Mouse (Mus musculus) adrenal gland (tissue): Measurements from ENCODE around the gene Minar1.

Source experiments
- intact Hi-C: fragments of 180-260 bp; cut with DNase I; formaldehyde crosslinking; loops from one replicate; pipeline ENCODE4 v1.15.1; 2025
- long read RNA-seq, 2 experiments: library from polyadenylated mRNA; unstranded; transcript quantifications; one replicate each; pipeline ENCODE4 v2.0.0; 2020; ENCODE audit warnings: borderline replicate concordance in 1 of 2; ENCODE audit not compliant: insufficient replicate concordance in 1 of 2

Gene Minar1
- long read RNA-seq, experiment 1 = 0 reads
- long read RNA-seq, experiment 2 = 0 reads

DNA sequence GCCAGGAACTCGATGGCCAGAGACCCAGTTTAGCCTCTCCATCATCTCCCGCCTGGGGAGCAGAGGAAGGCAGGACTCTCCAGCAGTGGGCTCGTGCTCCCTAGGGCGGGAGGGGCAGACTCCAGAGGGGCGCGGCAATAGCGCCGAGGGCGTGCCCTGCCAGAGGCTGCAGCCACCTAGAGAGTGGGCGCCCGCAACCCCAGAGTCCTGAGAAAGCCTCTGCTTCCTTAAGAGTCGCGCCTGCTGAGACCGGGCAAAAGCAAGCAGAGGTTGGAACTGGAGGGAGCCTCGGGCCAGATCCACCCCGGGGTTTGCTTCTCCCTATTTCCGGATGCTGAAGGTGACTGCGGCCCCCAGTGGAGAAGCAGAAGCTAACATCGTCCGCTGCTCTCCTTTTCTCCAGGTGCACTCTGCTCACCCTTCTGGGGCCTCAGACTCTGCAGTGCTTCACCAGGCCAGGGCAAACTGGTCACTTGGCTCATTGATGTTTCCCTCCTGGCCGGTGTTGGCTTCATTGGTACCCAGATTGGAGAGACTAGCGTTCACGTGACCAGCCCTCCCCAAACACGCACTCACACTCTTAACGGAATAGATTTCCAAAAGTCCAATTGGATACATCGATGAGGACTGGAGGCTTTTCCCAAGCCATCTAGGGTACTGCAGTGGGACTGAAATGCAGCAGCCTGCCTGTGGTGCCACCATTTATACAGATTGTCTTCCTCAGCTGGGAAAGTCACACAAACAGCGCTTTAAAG lies at the start of gene Minar1:
Minar1 (minus strand) TSS at position 120 of the 755 bp plus-strand sequence.
- intact Hi-C loops = no loop called here

DNA sequence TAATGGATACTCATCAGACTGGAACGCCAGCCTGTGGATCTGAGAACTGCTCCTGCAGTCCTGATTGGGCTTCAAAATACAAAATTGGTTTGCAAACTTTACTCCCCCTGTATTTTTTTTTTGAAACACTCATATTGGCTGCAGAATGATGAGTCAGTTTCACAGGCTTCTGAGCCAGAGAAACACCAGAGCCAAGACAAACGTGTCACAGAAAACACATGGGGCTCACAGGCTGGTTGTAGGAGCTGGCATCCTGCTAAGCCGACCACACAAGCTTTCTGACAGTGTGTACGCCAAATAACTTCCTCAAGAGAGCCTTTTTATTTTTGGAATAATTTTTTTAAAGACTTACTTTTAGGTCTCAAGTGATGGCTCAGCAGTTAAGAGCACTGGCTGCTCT lies 47.0 kb upstream of the Minar1 start:
- intact Hi-C loops = loop anchor here (5.0 kb wide), 1 partner anchor 208 kb away; no protein-coding TSS in a partner anchor

DNA sequence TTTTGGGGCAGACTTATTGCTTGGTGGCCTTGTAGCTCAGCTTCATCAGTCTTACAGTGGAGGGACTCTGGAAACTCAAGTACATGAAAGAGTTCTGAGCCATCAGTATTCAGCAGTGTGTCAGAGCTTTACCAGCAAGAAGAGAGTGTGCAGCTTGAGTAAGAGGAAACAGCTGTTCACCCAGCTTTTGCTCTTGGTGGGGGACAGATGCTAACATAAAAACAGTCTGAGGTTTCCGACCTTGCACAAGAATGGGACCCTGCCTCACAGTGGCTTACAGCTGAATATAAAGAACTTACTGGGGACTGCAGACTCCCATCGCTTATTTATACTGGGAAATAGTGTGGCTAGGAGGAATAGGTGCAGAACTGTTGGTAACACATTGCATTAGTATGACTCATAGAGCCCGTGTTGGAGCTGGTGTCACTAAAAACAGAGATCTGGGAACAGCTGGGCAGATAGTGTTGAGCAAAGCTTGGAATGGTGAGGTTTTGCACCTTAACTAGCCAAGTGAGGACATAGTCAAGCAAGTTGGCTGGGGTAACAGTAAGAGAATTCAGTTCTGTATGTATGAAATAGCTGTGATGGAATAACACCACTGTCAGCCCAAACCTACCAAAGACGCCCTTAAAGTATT lies 44.5 kb upstream of the Minar1 start:
- intact Hi-C loops = no loop called here

DNA sequence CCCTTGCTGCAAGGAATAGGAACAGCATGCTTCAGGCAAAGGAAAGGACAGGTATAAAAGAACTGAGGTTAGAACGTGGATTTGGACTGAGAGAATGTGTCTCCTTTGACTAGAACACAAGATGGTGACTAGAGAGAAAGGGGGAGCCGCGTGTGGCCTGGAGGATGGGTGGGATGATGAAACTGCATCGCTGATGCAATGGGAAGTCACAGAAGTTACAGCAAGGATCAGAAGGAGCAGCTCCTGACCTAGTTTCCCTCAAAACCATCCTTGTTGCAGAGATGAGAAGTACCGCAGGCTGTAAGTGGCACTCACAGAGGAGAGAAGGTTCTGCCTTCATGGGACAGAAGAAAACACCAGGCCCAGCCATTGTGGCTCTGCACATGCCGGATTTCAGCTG lies 28.0 kb upstream of the Minar1 start:
- intact Hi-C loops = no loop called here

DNA sequence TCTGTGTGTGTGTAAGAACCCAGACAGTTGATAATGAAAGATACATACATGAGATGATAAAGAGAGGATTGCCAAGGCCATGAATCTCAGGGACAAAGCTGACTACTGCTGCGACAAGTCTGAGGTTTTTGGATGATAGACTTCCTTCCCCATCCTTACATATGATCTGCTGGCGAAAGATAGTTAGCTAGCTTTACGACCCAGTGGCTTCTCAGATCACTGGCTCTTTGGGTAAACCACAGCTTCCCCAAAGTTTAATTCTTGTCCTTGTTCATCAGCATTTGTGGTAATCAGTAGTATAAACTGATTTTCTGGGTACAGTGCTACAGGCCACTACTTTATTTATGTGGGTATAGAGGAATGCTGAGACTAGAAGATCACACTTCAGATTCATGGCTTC lies 14.5 kb upstream of the Minar1 start:
- intact Hi-C loops = no loop called here

DNA sequence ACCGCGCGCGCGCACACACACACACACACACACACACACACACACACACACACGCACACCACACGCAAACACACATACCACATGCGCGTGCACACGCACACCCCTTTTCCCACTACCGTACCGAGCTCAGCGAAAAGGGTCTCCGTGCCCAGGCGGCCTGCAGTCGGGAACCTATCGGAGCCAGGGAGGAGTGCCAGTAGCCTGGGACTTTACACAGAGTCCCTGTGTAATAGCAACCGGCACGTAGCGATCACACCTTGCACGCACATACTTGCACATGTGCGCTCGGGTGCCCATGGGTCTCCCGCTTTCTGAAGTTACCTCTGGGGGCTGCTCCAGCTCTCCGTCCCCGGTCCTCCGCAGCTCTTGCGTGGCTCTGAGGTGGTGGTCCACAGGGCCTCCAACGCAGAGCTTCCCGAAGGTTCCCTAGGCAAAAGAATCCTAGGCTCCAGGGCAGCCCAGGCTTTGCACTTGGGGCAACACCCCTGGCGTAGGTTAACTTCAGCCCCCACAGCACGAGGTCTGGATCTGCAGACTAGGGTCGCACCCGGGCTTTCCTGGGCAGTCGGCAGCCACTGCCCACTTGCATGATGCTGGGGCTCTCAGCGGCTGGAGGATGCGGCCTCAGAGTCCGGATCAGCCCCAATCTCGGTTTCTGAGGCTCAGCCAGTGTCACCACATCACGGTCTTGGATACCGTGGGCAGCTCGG lies 474 bp downstream of the Minar1 start:
- intact Hi-C loops = no loop called here

DNA sequence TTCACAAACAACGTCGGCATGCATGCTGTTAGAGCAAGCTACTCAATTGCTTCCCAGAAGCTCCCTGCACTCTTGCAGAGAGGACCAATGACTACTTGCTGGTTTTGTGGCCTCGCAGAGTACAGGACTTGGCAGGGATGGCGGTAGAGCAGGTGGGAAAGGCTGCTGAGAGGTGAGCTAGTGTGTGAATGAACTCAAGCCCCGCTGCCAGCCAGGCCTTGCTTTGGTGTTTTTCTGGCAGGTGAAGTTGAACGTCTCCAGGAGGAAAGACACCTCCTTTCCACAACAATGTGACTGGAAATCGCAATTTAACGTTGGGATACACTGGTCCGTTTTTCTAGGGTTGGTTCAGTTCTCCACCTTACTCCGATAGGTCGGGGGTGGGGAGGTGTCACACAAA lies 1.2 kb downstream of the Minar1 start:
- intact Hi-C loops = no loop called here

DNA sequence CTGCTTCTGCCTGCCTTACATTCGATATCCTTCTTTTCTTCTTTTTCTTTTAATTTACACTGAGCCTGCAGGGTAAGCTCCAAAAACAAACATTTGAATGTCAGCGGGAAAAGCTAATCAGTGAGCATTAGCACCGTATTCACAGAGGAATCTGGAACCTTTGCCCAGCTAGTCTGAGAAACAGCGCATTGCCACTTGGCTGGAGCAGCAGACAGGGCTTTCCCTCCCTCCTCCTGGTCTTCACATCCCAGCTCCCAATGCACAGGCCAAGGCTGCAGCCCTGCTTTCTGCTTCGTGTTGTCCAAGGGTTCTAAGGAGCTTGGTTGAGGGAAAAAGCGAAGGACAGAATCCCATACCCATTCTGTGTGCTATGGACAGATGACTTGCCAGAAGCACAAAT lies 2.6 kb downstream of the Minar1 start:
- intact Hi-C loops = no loop called here

DNA sequence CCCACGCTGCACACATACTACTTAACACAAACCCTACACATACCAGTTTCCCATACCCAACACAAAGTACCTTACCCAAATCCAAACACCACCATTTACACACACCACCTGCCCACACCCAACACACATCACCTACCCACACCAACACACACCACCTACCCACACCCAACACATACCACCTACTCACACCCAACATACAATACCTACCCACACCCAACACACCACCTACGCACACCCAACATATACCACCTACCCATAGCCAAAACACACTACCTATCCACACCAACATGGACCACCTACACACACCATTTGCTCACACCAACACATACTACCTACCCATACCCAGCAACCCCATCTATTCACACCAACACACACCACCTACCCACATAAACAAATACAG lies 6.0 kb downstream of the Minar1 start:
- intact Hi-C loops = no loop called here

DNA sequence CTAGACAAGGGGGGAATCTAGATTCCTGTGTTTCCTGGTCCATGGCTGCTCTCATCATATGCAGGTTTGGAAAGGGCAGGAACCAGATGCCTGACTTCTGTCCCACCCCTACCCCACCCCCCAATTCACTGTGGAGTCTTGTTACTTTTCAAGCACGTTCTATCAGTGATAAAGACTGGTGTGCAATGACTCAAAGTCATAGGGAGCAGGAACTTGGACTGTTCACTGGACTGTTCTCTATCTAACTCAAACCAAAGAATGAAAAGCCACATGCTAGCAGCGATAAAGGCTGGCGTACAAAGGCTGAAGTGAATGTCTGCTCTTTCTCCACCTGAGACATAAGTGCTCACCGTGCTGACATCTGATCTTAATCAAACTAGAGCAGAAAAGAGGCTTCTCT lies 12.3 kb downstream of the Minar1 start:
- intact Hi-C loops = no loop called here

DNA sequence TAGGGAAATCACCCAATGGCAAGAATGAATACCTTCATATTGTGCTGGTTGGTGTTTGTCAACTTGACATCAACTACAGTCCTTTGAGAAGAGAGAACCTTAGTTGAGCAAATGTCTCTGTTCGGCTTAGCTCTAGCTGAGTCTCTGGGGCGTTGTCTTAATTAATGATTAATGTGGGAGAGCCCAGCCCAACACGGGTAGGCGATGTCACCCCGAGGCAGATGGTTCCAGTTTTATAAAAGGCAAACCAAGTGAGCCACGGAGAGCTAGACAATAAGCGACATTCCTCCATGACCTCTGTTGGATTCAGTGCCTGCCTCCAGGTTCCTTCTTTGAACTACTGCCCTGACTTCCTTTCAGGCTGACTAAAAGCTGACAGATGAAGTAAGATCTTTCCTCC lies 15.6 kb downstream of the Minar1 start:
- intact Hi-C loops = no loop called here

DNA sequence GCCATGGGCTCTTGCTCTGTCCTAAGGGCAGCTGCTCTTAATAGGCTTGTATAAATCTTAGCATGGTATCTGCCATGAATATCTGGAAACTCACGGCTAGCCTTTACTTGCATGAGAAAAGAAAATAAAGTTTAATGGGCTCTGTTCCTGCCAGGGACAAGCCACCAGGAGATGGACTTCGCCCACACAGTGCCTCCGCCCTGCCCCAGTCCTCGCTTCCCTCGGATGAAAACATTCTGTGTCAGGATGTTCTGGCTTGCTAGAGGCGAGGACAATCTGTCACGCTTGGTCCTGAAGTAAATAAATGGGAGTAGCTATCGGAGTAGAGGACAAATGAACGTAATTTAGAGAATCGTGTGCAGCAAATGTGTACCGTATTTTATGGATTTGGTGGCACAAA lies 16.7 kb downstream of the Minar1 start:
- intact Hi-C loops = no loop called here

DNA sequence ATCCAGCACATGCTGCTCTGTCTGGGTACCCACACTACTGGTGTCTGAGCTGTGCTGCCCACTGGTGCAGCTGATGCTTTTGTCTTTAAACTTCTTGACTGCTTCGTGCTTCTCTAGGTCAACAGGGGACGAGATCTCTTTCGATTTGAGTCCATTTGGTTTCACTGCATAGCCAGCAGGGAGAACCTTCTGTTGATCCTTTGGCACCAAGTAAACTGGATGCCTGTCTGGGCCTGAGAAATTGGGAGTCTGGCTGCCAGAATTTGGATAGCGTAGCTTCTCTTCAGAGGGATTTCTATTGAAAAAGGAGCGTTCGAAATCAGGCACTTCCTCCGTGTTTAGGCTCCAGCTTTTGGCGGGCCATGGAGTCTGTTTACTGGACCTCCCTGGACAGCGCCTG lies 21.0 kb downstream of the Minar1 start:
- intact Hi-C loops = no loop called here

DNA sequence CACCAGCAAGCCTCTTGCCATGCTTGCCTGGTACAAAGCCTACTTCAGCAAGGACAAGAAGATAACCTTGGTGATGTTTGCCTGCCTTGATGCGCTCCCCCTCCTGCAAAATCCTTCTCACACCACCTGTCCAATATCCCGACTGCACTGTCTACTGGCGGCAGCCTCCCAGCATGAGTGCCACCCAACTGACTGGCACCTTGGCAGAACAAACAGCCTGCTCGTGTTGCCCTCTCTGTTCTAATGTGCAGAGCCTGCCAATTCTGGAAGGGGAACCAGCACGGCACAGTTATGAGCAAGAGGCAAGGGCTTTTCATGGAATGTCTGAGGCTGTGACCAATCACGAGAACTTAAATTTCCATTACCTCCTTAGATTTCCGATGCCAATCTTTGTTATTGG lies 22.2 kb downstream of the Minar1 start:
- intact Hi-C loops = no loop called here

DNA sequence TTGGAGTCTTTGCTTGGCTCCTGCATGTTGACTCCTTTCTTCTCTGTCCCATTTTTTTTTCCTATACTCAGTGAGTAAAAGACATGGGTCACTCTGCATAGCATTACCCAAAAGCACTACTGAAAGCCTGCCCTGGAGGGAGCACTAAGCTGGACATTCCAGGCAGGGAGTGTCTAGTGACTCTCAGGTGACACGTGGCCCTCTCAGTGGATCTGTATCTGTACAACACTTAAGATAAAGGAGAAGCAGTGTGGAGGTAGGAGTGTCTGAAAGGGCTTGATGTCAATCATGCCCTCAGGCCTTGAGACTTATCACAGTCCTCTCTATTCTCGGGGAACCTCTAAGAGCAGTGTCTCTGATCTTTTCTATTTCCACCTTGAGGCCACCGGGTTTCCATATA lies 25.9 kb downstream of the Minar1 start:
- intact Hi-C loops = no loop called here

DNA sequence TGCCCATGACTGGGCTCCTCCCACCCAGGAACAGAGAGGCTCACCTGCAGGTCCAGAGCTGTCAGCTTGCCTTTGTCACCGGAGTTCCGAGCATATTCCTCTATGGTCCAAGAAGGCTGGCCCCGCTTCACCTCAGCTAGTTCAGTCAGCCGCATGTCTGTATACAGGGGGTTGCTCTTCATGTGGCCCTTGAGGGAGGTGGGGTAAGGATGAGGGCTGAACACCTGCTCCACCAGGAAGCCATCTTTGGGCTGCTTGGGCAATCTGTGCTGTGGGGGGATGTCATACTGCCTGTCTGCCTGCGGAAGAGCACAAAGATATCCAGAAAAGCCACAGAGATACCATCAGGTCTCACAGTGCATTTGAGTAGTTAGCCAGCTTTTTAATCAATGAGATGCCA lies 26.5 kb downstream of the Minar1 start:
- intact Hi-C loops = no loop called here

DNA sequence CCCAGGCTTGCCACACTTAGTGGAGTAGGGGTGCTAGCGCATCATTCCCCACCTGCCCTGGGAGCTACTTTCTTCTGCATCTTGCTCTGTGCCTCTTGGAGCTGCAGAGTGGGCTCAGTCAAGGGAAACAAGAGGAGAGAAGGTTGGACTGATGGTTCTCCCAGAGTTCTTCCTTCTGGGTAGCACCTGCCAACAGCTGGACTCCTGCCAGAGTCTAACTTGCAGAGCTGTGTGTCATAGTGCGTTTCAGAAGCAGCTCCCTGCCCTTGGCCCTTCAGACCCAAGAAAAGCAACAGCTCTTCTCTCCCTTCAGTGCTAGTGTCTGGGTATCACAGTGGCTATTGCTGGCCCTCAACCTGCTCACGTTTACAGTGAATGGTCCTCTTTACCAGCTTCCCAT lies 30.5 kb downstream of the Minar1 start:
- intact Hi-C loops = no loop called here

DNA sequence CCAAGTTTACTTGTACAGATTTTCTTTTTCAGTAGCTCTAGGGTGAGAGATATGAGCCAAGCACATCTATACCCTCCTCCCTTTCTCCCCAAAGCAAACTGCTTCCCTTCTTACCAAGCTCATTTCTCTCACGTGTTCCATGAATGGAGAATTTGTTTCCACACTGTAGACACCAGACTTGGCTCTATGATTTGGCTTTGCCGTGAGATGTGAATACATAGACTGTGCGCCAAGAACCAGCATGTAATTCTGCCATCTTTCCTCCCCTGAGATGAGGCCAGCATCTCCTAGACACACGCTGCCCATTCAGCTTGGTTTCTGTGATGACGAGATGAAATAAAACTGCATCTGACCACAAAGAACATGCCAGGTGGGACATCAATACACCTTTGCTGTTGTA lies 44.5 kb downstream of the Minar1 start:
- intact Hi-C loops = no loop called here

DNA sequence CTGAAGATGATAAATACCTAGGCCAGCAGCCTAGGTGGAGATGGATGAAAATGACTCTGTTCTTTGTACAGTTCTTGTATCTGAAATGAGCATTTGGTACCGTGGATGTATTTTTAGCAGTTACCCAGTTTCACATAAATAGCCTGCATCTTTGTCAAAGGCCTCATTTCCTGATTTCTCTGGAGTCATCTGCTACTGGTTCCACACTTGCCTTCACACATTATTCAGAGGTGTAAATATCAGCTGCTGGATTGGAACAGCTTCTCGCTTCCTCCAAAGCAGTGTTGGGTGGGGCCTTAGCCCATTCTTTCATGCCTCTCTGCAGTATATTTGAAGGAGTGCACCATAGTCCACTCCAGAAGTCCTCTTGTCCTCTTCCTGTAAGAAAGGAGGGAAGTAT lies 70.3 kb downstream of the Minar1 start:
- intact Hi-C loops = no loop called here
